Mouse (Mus musculus): ENCODE measurements around the gene Krt23. TPM values are rescaled to one million over a fixed set of nuclear protein-coding genes. Genes with fewer than 3 reads are reported as not detected.

Krt23 gene
- polyA plus RNA-seq, 1 experiment, result not detected

DNA sequence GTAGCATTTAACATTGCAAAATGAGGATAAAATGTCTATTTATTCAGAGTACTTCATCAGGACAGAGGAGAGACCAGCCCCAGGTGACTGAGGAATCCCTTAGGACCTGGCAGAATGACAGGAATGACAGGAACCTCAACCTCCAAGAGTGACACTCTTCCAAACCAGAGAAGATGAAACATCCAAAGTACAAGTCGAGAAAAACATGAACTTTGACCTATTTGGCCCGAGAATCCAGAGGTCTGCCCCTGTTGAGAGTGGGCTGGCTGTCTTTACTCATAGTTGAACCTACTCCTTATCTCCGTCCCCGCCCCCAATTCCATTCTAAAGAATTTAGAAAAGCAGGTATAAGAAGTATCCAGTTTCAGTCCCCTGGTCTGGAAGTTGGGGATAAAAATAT lies 2.3 kb downstream of the Krt23 start:
- no peaks in the 10 kb centered on the region for H3K4me1 ChIP-seq (ENCODE audit: control insufficient read depth, insufficient read depth, low read length)
- no peak for TF ChIP-seq CTCF (IDR thresholded peaks at IDR 0.05; ENCODE audit: insufficient read depth, low read depth, low read length)
- no peak overlapping the region for H3K4me3 ChIP-seq (ENCODE audit: insufficient read depth, low read depth, low read length)
- no peak overlapping the region for H3K27ac ChIP-seq (ENCODE audit: insufficient read depth, low read depth, low read length)
- 91% methylated on average over 4 of the region's 4 CpGs for WGBS

DNA sequence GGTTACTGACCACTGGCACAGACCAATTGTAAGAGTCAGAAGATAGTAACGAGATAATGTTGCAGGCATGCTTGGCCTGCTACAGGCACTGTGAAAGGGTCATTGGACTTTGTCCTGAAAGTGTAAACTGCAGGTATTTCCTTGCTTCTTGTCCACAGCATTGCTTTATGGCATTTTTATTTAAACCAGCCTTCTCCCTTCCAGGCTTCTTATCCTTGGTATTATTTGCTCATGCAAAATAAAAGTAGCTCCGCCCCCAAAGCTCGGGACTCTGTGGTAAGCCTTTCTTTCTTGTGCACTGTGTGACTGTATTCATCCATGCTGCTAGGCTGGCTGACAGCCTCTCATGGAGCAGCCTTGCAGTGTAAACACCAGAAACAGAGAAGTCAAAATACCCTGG lies 3.7 kb downstream of the Krt23 start:
- no peak overlapping the region for H3K27ac ChIP-seq (ENCODE audit: insufficient read depth, low read depth, low read length)
- H3K4me1 ChIP-seq (ENCODE audit: control insufficient read depth, insufficient read depth, low read length), result no peaks in the 10 kb centered on the region
- TF ChIP-seq CTCF (IDR thresholded peaks at IDR 0.05; ENCODE audit: insufficient read depth, low read depth, low read length), result no peak
- TF ChIP-seq POLR2A (IDR thresholded peaks at IDR 0.05; ENCODE audit: insufficient read depth, low read depth, low read length), result no peak
- WGBS, result 49% methylated on average over 3 of the region's 3 CpGs
- no peak overlapping the region for H3K4me3 ChIP-seq (ENCODE audit: insufficient read depth, low read depth, low read length)

DNA sequence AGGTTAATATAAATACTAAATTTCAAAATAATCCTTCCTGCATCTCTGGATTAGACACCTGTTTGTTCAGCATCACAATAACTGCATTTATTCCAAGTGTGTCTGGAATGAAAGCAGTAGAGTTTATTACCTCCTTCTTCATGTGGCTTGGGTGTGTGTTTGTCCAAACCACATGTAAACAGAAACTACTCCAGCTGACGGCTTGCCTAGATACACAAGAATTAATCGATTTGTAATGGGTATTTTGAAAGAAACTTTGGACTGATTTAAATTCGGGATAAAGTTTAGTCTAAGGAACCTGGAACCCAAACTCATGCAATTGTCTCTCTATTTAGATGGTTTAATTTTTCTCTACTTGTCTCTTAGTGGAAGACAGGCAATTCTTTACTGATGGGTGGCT lies 18.0 kb downstream of the Krt23 start:
- WGBS, result 74% methylated on average over 3 of the region's 3 CpGs
- no peak for TF ChIP-seq CTCF (IDR thresholded peaks at IDR 0.05; ENCODE audit: insufficient read depth, low read depth, low read length)
- TF ChIP-seq POLR2A (IDR thresholded peaks at IDR 0.05; ENCODE audit: insufficient read depth, low read depth, low read length), result no peak
- Histone ChIP-seq H3K4me3 (ENCODE audit: insufficient read depth, low read depth, low read length) (no peak overlapping the region), H3K27ac (ENCODE audit: insufficient read depth, low read depth, low read length) (no peak overlapping the region), H3K4me1 (ENCODE audit: control insufficient read depth, insufficient read depth, low read length) (no peaks in the 10 kb centered on the region)

DNA sequence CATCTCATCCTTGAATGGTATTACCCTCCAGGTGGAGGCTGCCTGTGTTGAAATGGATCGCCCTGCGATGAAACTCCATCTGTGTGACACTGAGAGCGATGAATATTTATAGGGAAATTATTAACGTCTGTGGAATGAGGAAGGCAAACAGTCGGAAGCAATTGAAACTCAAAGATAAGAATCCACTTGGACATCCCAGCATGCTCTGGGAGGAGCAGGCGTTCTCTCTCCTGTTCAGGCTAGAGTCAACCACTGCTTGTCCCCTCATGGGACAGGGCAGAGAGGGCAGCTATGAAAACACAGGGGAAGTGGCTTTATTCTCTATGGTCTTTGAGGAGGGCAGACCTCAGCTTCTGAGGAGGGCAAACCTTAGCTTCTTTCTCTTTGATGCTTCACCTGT lies 19.5 kb downstream of the Krt23 start:
- WGBS, result 85% methylated on average over 6 of the region's 6 CpGs
- TF ChIP-seq CTCF (IDR thresholded peaks at IDR 0.05; ENCODE audit: insufficient read depth, low read depth, low read length), result no peak
- TF ChIP-seq POLR2A (IDR thresholded peaks at IDR 0.05; ENCODE audit: insufficient read depth, low read depth, low read length), result no peak

DNA sequence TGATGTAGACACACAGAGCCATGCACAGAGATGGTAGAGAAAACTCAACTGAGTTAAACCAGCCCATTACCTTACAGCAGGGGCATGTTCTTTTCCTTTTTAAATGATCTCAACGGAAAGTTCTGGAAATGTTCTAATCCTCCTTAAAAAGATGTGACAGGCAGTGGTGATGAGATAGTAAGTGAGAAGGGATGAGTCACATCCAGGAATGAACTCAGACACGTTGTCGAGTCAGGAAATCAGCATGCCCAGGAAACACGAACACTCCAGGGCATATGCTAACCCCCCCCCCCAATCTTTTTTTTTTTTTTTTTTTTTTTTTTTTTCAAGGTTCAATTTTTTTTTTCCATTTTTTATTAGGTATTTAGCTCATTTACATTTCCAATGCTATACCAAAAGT lies 20.5 kb downstream of the Krt23 start:
- 43% methylated on average over 4 of the region's 4 CpGs for WGBS
- no peak overlapping the region for H3K4me3 ChIP-seq (ENCODE audit: insufficient read depth, low read depth, low read length)
- TF ChIP-seq POLR2A (IDR thresholded peaks at IDR 0.05; ENCODE audit: insufficient read depth, low read depth, low read length) (no peak), CTCF (IDR thresholded peaks at IDR 0.05; ENCODE audit: insufficient read depth, low read depth, low read length) (no peak)
- H3K27ac ChIP-seq (ENCODE audit: insufficient read depth, low read depth, low read length), result no peak overlapping the region
- peaks cover 3% of the 10 kb centered on the region for H3K4me1 ChIP-seq (ENCODE audit: control insufficient read depth, insufficient read depth, low read length)

More for the DNA sequence above, 19.5 kb downstream of the Krt23 start:
- H3K27ac ChIP-seq (ENCODE audit: insufficient read depth, low read depth, low read length), result no peak overlapping the region
- H3K4me1 ChIP-seq (ENCODE audit: control insufficient read depth, insufficient read depth, low read length), result peaks cover 3% of the 10 kb centered on the region
- no peak overlapping the region for H3K4me3 ChIP-seq (ENCODE audit: insufficient read depth, low read depth, low read length)

DNA sequence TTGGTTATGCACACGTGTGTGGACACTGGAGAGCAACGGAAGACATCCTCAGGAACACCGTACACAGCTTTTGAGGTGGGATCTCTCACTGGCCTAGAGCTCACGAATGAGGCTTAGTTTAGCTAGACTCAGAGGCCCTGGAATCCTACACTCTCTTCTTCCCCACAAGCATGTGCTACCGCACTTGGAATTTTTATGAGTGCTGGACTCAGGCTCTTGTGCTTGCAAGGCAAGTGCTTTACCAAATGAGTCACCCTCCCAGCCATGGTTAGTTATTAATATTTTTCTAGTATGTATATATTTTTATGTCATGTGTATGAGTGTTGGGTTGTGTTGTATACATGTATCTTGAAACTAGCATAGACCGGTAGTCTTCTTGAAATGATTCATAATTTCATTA lies 21.0 kb downstream of the Krt23 start:
- peaks cover 3% of the 10 kb centered on the region for H3K4me1 ChIP-seq (ENCODE audit: control insufficient read depth, insufficient read depth, low read length)
- no peak overlapping the region for H3K4me3 ChIP-seq (ENCODE audit: insufficient read depth, low read depth, low read length)
- no peak overlapping the region for H3K27ac ChIP-seq (ENCODE audit: insufficient read depth, low read depth, low read length)
- no peak for TF ChIP-seq POLR2A (IDR thresholded peaks at IDR 0.05; ENCODE audit: insufficient read depth, low read depth, low read length)
- TF ChIP-seq CTCF (IDR thresholded peaks at IDR 0.05; ENCODE audit: insufficient read depth, low read depth, low read length), result no peak
- WGBS, result 91% methylated on average over 6 of the region's 6 CpGs

DNA sequence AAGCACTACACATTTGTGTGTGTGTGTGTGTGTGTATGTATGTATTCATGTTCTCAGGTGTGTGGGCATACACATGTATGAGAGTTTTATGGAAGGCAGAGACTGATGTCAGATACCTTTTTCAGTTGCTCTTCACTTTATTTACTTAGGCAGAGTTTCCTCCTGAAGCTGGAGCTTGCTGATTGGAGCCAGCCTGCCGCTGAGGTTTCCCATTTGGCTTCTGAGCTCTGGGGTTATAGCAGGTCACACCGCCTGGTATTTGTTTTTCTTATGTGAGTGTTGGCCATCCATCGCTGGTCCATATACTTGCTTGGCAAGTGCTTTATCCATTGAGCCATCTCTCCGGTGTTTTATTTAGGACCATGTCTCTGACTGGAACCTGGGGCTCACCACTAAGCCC lies 23.7 kb downstream of the Krt23 start:
- Histone ChIP-seq H3K27ac (ENCODE audit: insufficient read depth, low read depth, low read length) (no peak overlapping the region), H3K4me3 (ENCODE audit: insufficient read depth, low read depth, low read length) (no peak overlapping the region), H3K4me1 (ENCODE audit: control insufficient read depth, insufficient read depth, low read length) (peaks cover 3% of the 10 kb centered on the region)
- 91% methylated on average over 4 of the region's 4 CpGs for WGBS
- TF ChIP-seq CTCF (IDR thresholded peaks at IDR 0.05; ENCODE audit: insufficient read depth, low read depth, low read length) (no peak), POLR2A (IDR thresholded peaks at IDR 0.05; ENCODE audit: insufficient read depth, low read depth, low read length) (no peak)

DNA sequence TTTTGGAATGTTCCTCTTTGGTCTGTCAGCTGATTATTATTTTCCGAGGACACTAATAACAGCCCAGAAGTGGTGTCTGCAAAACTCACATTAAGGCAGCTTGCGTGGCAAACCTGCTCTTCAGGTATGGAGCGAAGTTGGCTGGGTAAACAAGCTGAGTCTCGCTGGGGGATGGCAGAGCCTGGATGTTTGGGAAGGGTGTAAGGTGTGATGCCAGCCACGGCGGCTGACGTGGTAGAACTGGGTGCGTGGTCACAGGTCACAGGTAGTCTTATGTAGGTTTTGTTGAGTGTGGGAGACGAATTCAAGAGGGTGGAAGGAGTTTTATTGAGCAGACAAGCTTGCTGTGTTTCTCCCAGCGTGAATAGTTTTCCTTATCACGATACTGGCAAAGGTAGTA lies 24.4 kb downstream of the Krt23 start:
- H3K4me1 ChIP-seq (ENCODE audit: control insufficient read depth, insufficient read depth, low read length), result peaks cover 3% of the 10 kb centered on the region
- no peak overlapping the region for H3K4me3 ChIP-seq (ENCODE audit: insufficient read depth, low read depth, low read length)
- H3K27ac ChIP-seq (ENCODE audit: insufficient read depth, low read depth, low read length), result no peak overlapping the region
- 61% methylated on average over 11 of the region's 11 CpGs for WGBS
- TF ChIP-seq CTCF (IDR thresholded peaks at IDR 0.05; ENCODE audit: insufficient read depth, low read depth, low read length), result no peak

DNA sequence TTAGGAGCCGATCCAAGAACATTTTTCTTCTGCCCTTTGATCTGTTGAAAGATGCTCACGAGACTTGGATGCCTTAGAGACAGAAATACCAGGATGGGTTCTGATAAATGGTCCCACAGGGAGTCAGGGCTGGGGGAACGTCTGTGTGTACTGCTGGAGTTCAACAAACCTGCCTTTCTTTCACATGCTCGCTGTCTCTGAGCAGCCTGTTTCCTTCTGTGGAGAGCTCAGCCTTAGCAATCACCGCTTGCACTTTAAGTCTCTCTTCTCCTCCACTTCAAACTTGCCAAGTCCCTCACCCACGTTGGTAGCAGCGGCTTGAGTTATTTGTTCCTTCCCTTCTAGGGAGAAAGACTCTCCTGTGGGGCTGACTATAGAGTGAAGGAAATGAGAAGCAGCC lies 26.6 kb downstream of the Krt23 start:
- Histone ChIP-seq H3K4me1 (ENCODE audit: control insufficient read depth, insufficient read depth, low read length) (peaks cover 3% of the 10 kb centered on the region), H3K27ac (ENCODE audit: insufficient read depth, low read depth, low read length) (no peak overlapping the region)
- WGBS, result 43% methylated on average over 7 of the region's 7 CpGs

DNA sequence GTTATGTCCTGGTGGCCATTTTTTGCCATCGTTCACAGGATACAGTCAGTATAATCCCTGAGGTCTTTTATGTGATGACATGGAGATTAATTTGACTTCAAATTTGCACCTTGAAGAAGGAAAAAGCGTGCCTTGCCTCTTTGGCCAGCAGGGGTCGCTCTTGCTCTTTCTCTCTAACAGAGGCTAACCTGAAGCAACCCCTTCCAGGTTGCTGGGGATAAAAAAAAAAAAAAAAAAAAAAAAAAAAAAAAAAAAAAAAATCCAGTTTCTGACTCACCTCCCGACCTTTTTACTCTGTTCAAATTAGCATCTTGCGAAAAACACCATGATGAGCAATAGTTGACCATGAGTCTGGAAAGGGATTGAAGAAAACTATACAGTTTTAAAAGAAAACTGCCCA lies 28.1 kb downstream of the Krt23 start:
- no peak overlapping the region for H3K27ac ChIP-seq (ENCODE audit: insufficient read depth, low read depth, low read length)
- 4% methylated on average over 5 of the region's 5 CpGs for WGBS
- H3K4me1 ChIP-seq (ENCODE audit: control insufficient read depth, insufficient read depth, low read length), result peaks cover 3% of the 10 kb centered on the region
- peak; percentile 51 for TF ChIP-seq CTCF (IDR thresholded peaks at IDR 0.05; ENCODE audit: insufficient read depth, low read depth, low read length)
- TF ChIP-seq POLR2A (IDR thresholded peaks at IDR 0.05; ENCODE audit: insufficient read depth, low read depth, low read length), result no peak
- H3K4me3 ChIP-seq (ENCODE audit: insufficient read depth, low read depth, low read length), result no peak overlapping the region

More for the DNA sequence above, 26.6 kb downstream of the Krt23 start:
- TF ChIP-seq CTCF (IDR thresholded peaks at IDR 0.05; ENCODE audit: insufficient read depth, low read depth, low read length), result no peak
- TF ChIP-seq POLR2A (IDR thresholded peaks at IDR 0.05; ENCODE audit: insufficient read depth, low read depth, low read length), result no peak
- no peak overlapping the region for H3K4me3 ChIP-seq (ENCODE audit: insufficient read depth, low read depth, low read length)

All from olfactory bulb, adult 2 months (tissue).